Mouse (Mus musculus): Measurements from ENCODE around the gene Nrros. TPM values are rescaled to one million over a fixed set of nuclear protein-coding genes. Genes with fewer than 3 reads are reported as not detected.

The Nrros gene
- total RNA-seq, 2 experiments from 2014 or later, result 5.3 to 5.6 TPM

GRCm38 (mm10) chr16:32164396-32165027, 882 bp downstream of the Nrros start:
- intact Hi-C loops (cut with DNase I; ENCODE audit: low total_unique reads), result no loop called here

GRCm38 (mm10) chr16:32163891-32164290, 1.5 kb downstream of the Nrros start:
- intact Hi-C loops (cut with DNase I; ENCODE audit: low total_unique reads), result no loop called here
- no peak for DNase-seq

More at GRCm38 (mm10) chr16:32164396-32165027, 882 bp downstream of the Nrros start:
- DNase-seq, result no peak

- intact Hi-C loops (cut with DNase I; ENCODE audit: low total_unique reads), result no loop called here
These were observed 2.0 kb downstream of the Nrros start for GRCm38 (mm10) chr16:32163392-32163791.

GRCm38 (mm10) chr16:32160742-32161323, 4.6 kb downstream of the Nrros start:
- DNase-seq, result no peak
- intact Hi-C loops (cut with DNase I; ENCODE audit: low total_unique reads), result no loop called here

More at GRCm38 (mm10) chr16:32163392-32163791, 2.0 kb downstream of the Nrros start:
- DNase-seq, result no peak

GRCm38 (mm10) chr16:32158966-32159365, 6.4 kb downstream of the Nrros start:
- no peak for DNase-seq
- intact Hi-C loops (cut with DNase I; ENCODE audit: low total_unique reads), result no loop called here

- no peak for DNase-seq
- intact Hi-C loops (cut with DNase I; ENCODE audit: low total_unique reads), result no loop called here
These were observed 8.0 kb downstream of the Nrros start for GRCm38 (mm10) chr16:32157369-32157768.

- DNase-seq, result no peak
- intact Hi-C loops (cut with DNase I; ENCODE audit: low total_unique reads), result no loop called here
These were observed 8.7 kb downstream of the Nrros start for GRCm38 (mm10) chr16:32156719-32157118.

- no peak for DNase-seq
- intact Hi-C loops (cut with DNase I; ENCODE audit: low total_unique reads), result no loop called here
These were observed 11.0 kb downstream of the Nrros start for GRCm38 (mm10) chr16:32154437-32154836.

- DNase-seq, result no peak
- intact Hi-C loops (cut with DNase I; ENCODE audit: low total_unique reads), result no loop called here
These were observed 11.4 kb downstream of the Nrros start for GRCm38 (mm10) chr16:32153976-32154375.

GRCm38 (mm10) chr16:32147589-32148207, 17.7 kb downstream of the Nrros start:
- DNase-seq, result no peak

GRCm38 (mm10) chr16:32144592-32144991, 20.8 kb downstream of the Nrros start:
- DNase-seq, result no peak
- intact Hi-C loops (cut with DNase I; ENCODE audit: low total_unique reads), result no loop called here

More at GRCm38 (mm10) chr16:32147589-32148207, 17.7 kb downstream of the Nrros start:
- intact Hi-C loops (cut with DNase I; ENCODE audit: low total_unique reads), result no loop called here

GRCm38 (mm10) chr16:32143766-32144165, 21.6 kb downstream of the Nrros start:
- DNase-seq, result no peak
- intact Hi-C loops (cut with DNase I; ENCODE audit: low total_unique reads), result no loop called here

GRCm38 (mm10) chr16:32138954-32139353, 26.4 kb downstream of the Nrros start:
- no peak for DNase-seq
- intact Hi-C loops (cut with DNase I; ENCODE audit: low total_unique reads), result no loop called here

GRCm38 (mm10) chr16:32135842-32136357, 29.5 kb downstream of the Nrros start:
- no peak for DNase-seq
- intact Hi-C loops (cut with DNase I; ENCODE audit: low total_unique reads), result no loop called here

GRCm38 (mm10) chr16:32133148-32133547, 32.2 kb downstream of the Nrros start:
- no peak for DNase-seq
- intact Hi-C loops (cut with DNase I; ENCODE audit: low total_unique reads), result no loop called here

- DNase-seq, result peak; percentile 18
- intact Hi-C loops (cut with DNase I; ENCODE audit: low total_unique reads), result no loop called here
These were observed 35.1 kb downstream of the Nrros start for GRCm38 (mm10) chr16:32130190-32130826.

- intact Hi-C loops (cut with DNase I; ENCODE audit: low total_unique reads), result no loop called here
These were observed 35.8 kb downstream of the Nrros start for GRCm38 (mm10) chr16:32129449-32130189.

GRCm38 (mm10) chr16:32127046-32127445, 38.3 kb downstream of the Nrros start:
- intact Hi-C loops (cut with DNase I; ENCODE audit: low total_unique reads), result no loop called here
- DNase-seq, result no peak

More at GRCm38 (mm10) chr16:32129449-32130189, 35.8 kb downstream of the Nrros start:
- DNase-seq, result no peak

GRCm38 (mm10) chr16:32125364-32125763, 40.0 kb downstream of the Nrros start:
- no peak for DNase-seq
- intact Hi-C loops (cut with DNase I; ENCODE audit: low total_unique reads), result no loop called here
